8 mouse cellular contexts compared by ENCODE assay signal in genomic region chr13:118713626-118714150, GRCm38 (mm10). TPM values are rescaled to one million over a fixed set of nuclear protein-coding genes. Genes with fewer than 3 reads are reported as not detected.
DNase-seq lines count a peak whose midpoint lies in the region; ATAC-seq and TF ChIP-seq lines count a peak whose summit lies in the region.

No protein-coding gene starts in this region.

- intact Hi-C loops in heart, postnatal 14 days (cut with DNase I) = no loop called here

- peak overlapping the region; percentile 61 for H3K4me3 ChIP-seq in heart, embryonic 15.5 days
- H3K4me3 ChIP-seq in embryonic facial prominence, embryonic 15.5 days (replicated peaks) = peak overlapping the region; percentile 59
- H3K4me3 ChIP-seq in kidney, postnatal 0 days (replicated peaks; ENCODE audit: low read depth, low read length) = peak overlapping the region; percentile 50
- peak overlapping the region; percentile 53 for H3K4me3 ChIP-seq in neural tube, embryonic 13.5 days

- 2% methylated on average over 14 of the region's 14 CpGs for WGBS in heart, embryonic 15.5 days
- 1% methylated on average over 14 of the region's 14 CpGs for WGBS in embryonic facial prominence, embryonic 15.5 days
- 1% methylated on average over 14 of the region's 14 CpGs for WGBS in kidney, postnatal 0 days
- under 1% methylated on average over 14 of the region's 14 CpGs for WGBS in neural tube, embryonic 13.5 days

- DNase-seq in heart, postnatal 14 days = no peak
- DNase-seq in kidney, postnatal 0 days (ENCODE audit: low spot score) = peak; percentile 41
- no peak for DNase-seq in adipocyte (ENCODE audit: low spot score)
- no peak for DNase-seq in lung, adult 18-20 months

- peaks cover 16% of the 10 kb centered on the region for H3K4me1 ChIP-seq in heart, embryonic 15.5 days (replicated peaks)
- 0 out of 2 replicates have a peak, but pooled peaks cover 7% of the 10 kb centered on the region for H3K4me1 ChIP-seq in embryonic facial prominence, embryonic 15.5 days
- 0 out of 2 replicates have a peak, but pooled peaks cover 3% of the 10 kb centered on the region for H3K4me1 ChIP-seq in kidney, postnatal 0 days (replicated peaks; ENCODE audit: insufficient read depth, low read length)
- H3K4me1 ChIP-seq in neural tube, embryonic 13.5 days (replicated peaks) = peaks cover 32% of the 10 kb centered on the region

- no peaks in the 10 kb centered on the region for H3K9me3 ChIP-seq in heart, embryonic 15.5 days (replicated peaks)
- H3K9me3 ChIP-seq in embryonic facial prominence, embryonic 15.5 days (replicated peaks) = no peaks in the 10 kb centered on the region
- no peaks in the 10 kb centered on the region for H3K9me3 ChIP-seq in kidney, postnatal 0 days (replicated peaks; ENCODE audit: low read length)
- H3K9me3 ChIP-seq in neural tube, embryonic 13.5 days = no peaks in the 10 kb centered on the region

- no peak for TF ChIP-seq CTCF in kidney, postnatal 0 days (IDR thresholded peaks at IDR 0.05; ENCODE audit: low read depth)

- H3K27me3 ChIP-seq in heart, embryonic 15.5 days = peaks cover 23% of the 10 kb centered on the region; the same call in 1 of the 2 replicates
- no peaks in the 10 kb centered on the region for H3K27me3 ChIP-seq in embryonic facial prominence, embryonic 15.5 days
- no peaks in the 10 kb centered on the region for H3K27me3 ChIP-seq in kidney, postnatal 0 days (ENCODE audit: insufficient read depth, low read length)
- H3K27me3 ChIP-seq in neural tube, embryonic 13.5 days = peaks cover 44% of the 10 kb centered on the region

- no peaks in the 10 kb centered on the region for H3K36me3 ChIP-seq in heart, embryonic 15.5 days
- no peaks in the 10 kb centered on the region for H3K36me3 ChIP-seq in embryonic facial prominence, embryonic 15.5 days
- H3K36me3 ChIP-seq in kidney, postnatal 0 days (ENCODE audit: insufficient read depth, low read length) = no peaks in the 10 kb centered on the region
- H3K36me3 ChIP-seq in neural tube, embryonic 13.5 days = no peaks in the 10 kb centered on the region

- no peak overlapping the region for H3K27ac ChIP-seq in heart, embryonic 15.5 days
- H3K27ac ChIP-seq in embryonic facial prominence, embryonic 15.5 days (replicated peaks) = peak overlapping the region; percentile 48; the same call in 1 of the 2 replicates
- H3K27ac ChIP-seq in kidney, postnatal 0 days = no peak overlapping the region
- no peak overlapping the region for H3K27ac ChIP-seq in neural tube, embryonic 13.5 days (replicated peaks)

- no peak for ATAC-seq in heart, embryonic 15.5 days (replicated peaks; ENCODE audit: insufficient number of reproducible peaks, insufficient read depth, low FRiP score, low read depth)
- no peak for ATAC-seq in embryonic facial prominence, embryonic 15.5 days (ENCODE audit: insufficient number of reproducible peaks, low FRiP score, low TSS enrichment, low read depth)
- no peak; the same call in 1 of the 2 replicates for ATAC-seq in kidney, postnatal 0 days (replicated peaks; ENCODE audit: low FRiP score, low read depth)
- no peak for ATAC-seq in neural tube, embryonic 13.5 days (ENCODE audit: low read depth)
- no peak for ATAC-seq in CD4-positive, CD25-positive, alpha-beta regulatory T cell, adult 4 months

- peak overlapping the region; percentile 98 for H3K4me2 ChIP-seq in heart, embryonic 15.5 days
- H3K4me2 ChIP-seq in embryonic facial prominence, embryonic 15.5 days (replicated peaks) = peak overlapping the region; percentile 83
- peak overlapping the region; percentile 87 for H3K4me2 ChIP-seq in kidney, postnatal 0 days (ENCODE audit: low read length)
- peak overlapping the region; percentile 93 for H3K4me2 ChIP-seq in neural tube, embryonic 13.5 days

- no peak overlapping the region for H3K9ac ChIP-seq in heart, embryonic 15.5 days
- H3K9ac ChIP-seq in embryonic facial prominence, embryonic 15.5 days = peak overlapping the region; percentile 44
- peak overlapping the region; percentile 50; the same call in 1 of the 2 replicates for H3K9ac ChIP-seq in kidney, postnatal 0 days (ENCODE audit: low read depth, low read length)
- H3K9ac ChIP-seq in neural tube, embryonic 13.5 days = peak overlapping the region; percentile 71

RNA-seq across cellular contexts. Expression of gene Fgf10, which starts 44.1 kb away (rescaled TPM):
- 0.93 and 2.1 TPM in 2 replicates for polyA plus RNA-seq in heart, embryonic 15.5 days (2015; fragmentation: Nextera tagmentation; extraction: Ambion mirVana)
- total RNA-seq in heart, postnatal 14 days (2021) = under 1 TPM; 0.37 to 0.60 TPM
- 10.5 and 11.8 TPM in 2 replicates for polyA plus RNA-seq in embryonic facial prominence, embryonic 15.5 days (2015; fragmentation: Nextera tagmentation; extraction: Ambion mirVana)
- 2.8 and 2.9 TPM in 2 replicates for polyA plus RNA-seq in kidney, postnatal 0 days (2015; fragmentation: Nextera tagmentation; extraction: Ambion mirVana)
- polyA plus RNA-seq in neural tube, embryonic 13.5 days (2015; fragmentation: Nextera tagmentation; extraction: Ambion mirVana) = 1.3 and 2.2 TPM in 2 replicates
- under 1 TPM in 1 of 2 experiments, not detected in 1; 0.38 TPM for polyA plus RNA-seq in CD4-positive, CD25-positive, alpha-beta regulatory T cell, adult 4 months (2017; shearing (Covaris generic))
